Mouse (Mus musculus) olfactory bulb, adult 2 months (tissue): Measurements from ENCODE around the gene Tenm3.

Experiments
- CTCF ChIP-seq: fragments of 200-500 bp; IDR thresholded peaks from 2 replicates; pipeline ENCODE4 v1.5.1; 2012; ENCODE audit warnings: low read depth, mild to moderate bottlenecking, low read length, moderate library complexity; ENCODE audit not compliant: insufficient read depth
- POLR2A ChIP-seq: fragments of 200-500 bp; IDR thresholded peaks from 2 replicates; pipeline ENCODE4 v1.6.1; 2012; ENCODE audit warnings: mild to moderate bottlenecking, low read depth, low read length, moderate library complexity; ENCODE audit not compliant: insufficient read depth

GRCm38 (mm10) chr8:48375183-48375582 lies 468.6 kb downstream of the Tenm3 start:
- TF ChIP-seq CTCF (no peak), POLR2A (no peak)
